Mouse (Mus musculus) CD4-positive, CD25-positive, alpha-beta regulatory T cell (primary cell): ENCODE results near the gene Mea1. TPM values are rescaled to one million over a fixed set of nuclear protein-coding genes. Genes with fewer than 3 reads are reported as not detected.

Experiments used
- polyA plus RNA-seq: library from polyadenylated mRNA; unstranded; fragments of 100-300 nt; shearing (Covaris generic); gene quantifications from one replicate; pipeline ENCODE4 v1.2.1, GENCODE M21; 2017

Mea1 gene
- polyA plus RNA-seq = 149 TPM

GRCm38 (mm10) chr17:46678416-46678815 is at the start of gene Mea1:
Mea1 (plus strand) TSS chr17:46678793.

GRCm38 (mm10) chr17:46645561-46646321 is 32.9 kb upstream of the Mea1 start, which contains the start of the genes Klc4 and Mrpl2:
Klc4 (minus strand) TSS chr17:46646022.
Mrpl2 (plus strand) TSS chr17:46646229.

GRCm38 (mm10) chr17:46650232-46651031 is 28.2 kb upstream of the Mea1 start, which contains the start of gene Cul7:
Cul7 (plus strand) TSS chr17:46650337.

DNA sequence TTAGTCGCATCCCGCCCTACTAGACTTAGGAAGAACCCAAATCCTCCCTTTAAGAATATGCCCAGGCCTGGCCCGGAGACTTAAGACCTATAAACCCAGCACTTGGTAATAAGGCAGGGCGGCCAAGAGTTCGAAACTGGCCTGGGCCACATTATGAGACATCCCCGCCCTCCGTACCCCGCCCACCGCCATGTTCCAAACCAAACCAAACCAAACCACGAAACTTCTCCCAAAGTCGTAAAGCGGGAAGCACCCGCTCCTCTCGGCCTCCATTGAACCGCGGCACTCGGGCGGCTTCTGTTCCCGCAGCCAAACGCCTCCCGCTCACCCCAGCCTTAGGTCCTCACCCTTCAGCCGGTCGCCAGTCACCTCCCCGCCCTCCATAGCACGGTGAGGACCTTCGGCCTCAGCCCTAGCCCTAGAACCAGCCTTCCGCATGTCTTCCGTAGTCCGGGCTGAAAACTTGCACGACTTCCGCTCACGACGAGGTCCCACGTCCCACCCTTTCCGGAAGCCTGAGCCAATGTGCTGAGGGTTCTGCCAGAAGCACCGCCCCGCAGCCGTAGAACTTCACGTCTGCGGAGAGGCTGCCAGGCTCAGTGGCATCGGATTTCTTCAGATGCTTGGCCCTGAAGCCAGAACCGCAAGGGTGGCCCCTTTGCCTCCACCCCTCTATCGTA is 4.6 kb upstream of the Mea1 start, which contains the start of gene Rrp36:
Rrp36 (minus strand) TSS at position 503 of the 680 bp plus-strand sequence.

GRCm38 (mm10) chr17:46680760-46681373 is 2.3 kb downstream of the Mea1 start, which contains the start of gene Klhdc3:
Klhdc3 (minus strand) TSS chr17:46680914.

DNA sequence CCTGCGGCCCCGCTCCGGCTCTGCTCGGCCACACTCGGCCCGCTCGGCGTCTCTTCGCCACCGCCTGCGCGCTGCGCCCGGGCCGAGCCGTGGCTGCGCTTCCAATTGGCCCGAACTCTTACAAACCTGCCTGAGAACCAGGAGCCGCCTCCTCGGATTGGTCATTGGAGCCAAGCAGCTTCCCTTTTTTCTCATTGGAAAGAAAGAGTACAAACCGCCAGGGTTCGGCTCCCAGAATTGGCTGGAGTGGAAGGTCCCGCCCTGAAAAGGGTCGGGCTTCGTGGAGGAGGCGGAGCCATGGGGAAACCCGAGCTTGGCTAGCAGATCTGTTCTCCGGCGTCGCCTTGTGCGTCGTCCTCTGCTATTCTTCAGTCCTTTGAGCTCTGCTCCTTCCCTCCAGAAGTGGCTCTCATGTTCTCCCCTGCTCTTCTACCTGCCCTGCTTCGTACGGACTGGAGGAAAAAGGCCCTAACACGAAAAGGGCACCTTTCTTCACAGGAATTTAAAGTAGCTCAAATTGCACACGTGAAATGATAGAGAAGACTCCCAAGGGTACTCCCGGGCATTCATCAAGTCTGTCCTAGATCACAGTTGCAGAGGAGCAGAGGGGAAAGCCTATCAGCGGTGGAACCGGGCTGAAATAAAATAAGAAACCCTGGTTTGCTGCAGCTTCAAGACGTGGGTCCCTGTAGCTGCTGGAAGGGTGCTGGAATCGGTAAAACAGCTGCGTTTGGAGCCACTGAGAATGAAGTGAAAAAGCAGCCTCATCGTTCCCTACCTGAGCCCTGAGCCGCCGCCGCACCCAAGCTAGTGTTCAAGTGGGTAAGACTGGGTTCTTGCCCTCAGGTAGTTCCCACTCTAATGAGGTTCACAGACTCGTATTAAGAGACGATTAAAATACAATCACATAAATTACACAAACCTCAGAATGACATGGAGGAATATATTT is 26.6 kb downstream of the Mea1 start, which contains the start of gene Ppp2r5d:
Ppp2r5d (minus strand) TSS at position 225 of the 949 bp plus-strand sequence.

DNA sequence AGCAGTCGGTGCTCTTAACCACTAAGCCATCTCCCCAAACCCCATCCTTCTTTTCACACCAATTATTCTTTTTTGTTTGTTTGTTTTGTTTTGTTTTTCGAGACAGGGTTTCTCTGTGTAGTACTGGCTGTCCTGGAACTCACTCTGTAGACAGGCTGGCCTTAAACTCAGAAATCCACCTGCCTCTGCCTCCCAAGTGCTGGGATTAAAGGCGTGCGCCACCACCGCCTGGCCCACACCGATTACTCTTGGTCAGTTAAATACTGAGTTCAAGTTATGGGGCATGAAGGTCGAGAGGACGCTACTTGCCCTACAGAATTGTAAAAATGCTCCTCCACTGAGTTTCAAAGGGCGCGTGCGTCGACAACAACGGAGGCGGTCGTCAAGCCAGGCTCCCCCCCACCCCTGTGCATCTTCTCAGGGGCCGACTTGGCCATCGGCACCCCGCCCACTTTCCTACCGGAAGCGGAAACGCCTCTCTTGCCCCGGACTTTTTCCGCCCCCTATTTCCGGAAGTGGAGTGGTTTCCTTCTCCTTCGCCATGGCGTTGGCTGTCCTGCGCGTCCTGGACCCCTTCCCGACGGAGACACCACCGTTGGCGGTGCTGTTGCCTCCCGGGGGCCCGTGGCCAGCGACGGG is 32.5 kb downstream of the Mea1 start, which contains the start of gene Pex6:
Pex6 (plus strand) TSS at position 505 of the 639 bp plus-strand sequence.

DNA sequence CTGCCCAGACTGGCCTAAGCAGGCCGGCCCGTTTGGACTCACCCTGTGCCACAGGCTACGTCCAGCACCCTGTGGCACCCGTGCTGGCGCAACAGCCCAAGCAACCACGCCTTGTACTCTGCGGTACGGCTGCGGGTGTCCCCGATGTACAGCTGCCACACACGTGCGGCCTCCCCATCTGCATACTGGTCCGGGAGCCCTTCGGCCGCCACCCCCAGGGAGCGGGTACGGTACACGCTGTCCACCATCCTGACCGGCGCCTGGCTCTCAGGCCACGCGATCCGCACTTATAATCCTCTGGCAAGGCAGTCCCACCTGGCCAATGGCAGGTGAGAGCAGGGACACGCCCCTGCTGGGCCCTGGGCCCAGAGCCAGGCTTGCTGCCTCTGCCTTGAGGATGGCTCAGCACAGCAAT is 50.3 kb downstream of the Mea1 start, which contains the start of gene Gnmt:
Gnmt (minus strand) TSS at position 265 of the 415 bp plus-strand sequence.

Other genes with a start within 250 kb of the Mea1 start
- not detected for gene Crip3, start 249.9 kb upstream of the Mea1 start, polyA plus RNA-seq
- gene Slc22a7, start 240.3 kb upstream of the Mea1 start, polyA plus RNA-seq = not detected
- gene Ttbk1, start 191.1 kb upstream of the Mea1 start, polyA plus RNA-seq = 0.14 TPM
- gene Dnph1, start 182.1 kb upstream of the Mea1 start, polyA plus RNA-seq = 5.4 TPM
- 6.2 TPM for gene Cul9, start 132.4 kb upstream of the Mea1 start, polyA plus RNA-seq
- gene Srf, start 122.6 kb upstream of the Mea1 start, polyA plus RNA-seq = 41.4 TPM
- gene Ptk7, start 49.3 kb upstream of the Mea1 start, polyA plus RNA-seq = 0.23 TPM
- gene Klc4, start 32.8 kb upstream of the Mea1 start, polyA plus RNA-seq = 24.7 TPM
- gene Mrpl2, start 32.6 kb upstream of the Mea1 start, polyA plus RNA-seq = 42.7 TPM
- 10.0 TPM for gene Cul7, start 28.5 kb upstream of the Mea1 start, polyA plus RNA-seq
- gene Rrp36, start 4.4 kb upstream of the Mea1 start, polyA plus RNA-seq = 65.9 TPM
- 60.8 TPM for gene Klhdc3, start 2.1 kb downstream of the Mea1 start, polyA plus RNA-seq
- 98.9 TPM for gene Ppp2r5d, start 26.3 kb downstream of the Mea1 start, polyA plus RNA-seq
- gene Pex6, start 32.7 kb downstream of the Mea1 start, polyA plus RNA-seq = 53.2 TPM
- gene Gnmt, start 50.4 kb downstream of the Mea1 start, polyA plus RNA-seq = 0.66 TPM
- 49.8 TPM for gene Cnpy3, start 73.4 kb downstream of the Mea1 start, polyA plus RNA-seq
- gene Ptcra, start 84.9 kb downstream of the Mea1 start, polyA plus RNA-seq = not detected
- 31.3 TPM for gene 2310039H08Rik, start 93.8 kb downstream of the Mea1 start, polyA plus RNA-seq
- 139 TPM for gene Rpl7l1, start 103.9 kb downstream of the Mea1 start, polyA plus RNA-seq
- 39.7 TPM for gene Bicral, start 179.7 kb downstream of the Mea1 start, polyA plus RNA-seq
- 60.7 TPM for gene Tbcc, start 211.9 kb downstream of the Mea1 start, polyA plus RNA-seq
- gene Prph2, start 231.7 kb downstream of the Mea1 start, polyA plus RNA-seq = not detected